Mouse (Mus musculus): Measurements from ENCODE around the gene Gcg.

Gcg gene

DNA sequence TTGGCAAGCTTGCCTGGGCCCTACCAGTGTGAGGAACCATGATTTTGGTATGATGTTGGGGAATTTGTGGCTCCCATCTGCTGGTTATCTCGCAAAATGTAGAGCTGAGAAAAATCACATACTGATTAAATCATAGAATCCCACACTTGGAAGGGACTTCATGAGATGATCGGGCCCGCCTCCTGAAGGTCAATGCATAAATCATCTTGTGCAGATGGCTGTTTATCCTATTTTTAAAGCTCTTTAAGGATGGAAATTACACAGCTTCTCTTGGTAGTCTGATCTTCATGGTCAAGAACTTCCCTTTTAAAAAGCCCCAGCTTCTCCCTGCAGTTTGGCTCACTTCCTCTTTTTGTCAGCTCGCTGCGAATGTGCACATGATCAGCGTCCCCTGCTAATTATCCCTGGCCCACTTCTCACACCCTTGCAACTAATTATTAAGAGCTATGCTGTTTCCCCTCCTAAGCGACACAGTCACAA lies 23.2 kb downstream of the Gcg start:
- no peak for DNase-seq (ENCODE audit: extremely low read depth, low read depth, low spot score)

DNA sequence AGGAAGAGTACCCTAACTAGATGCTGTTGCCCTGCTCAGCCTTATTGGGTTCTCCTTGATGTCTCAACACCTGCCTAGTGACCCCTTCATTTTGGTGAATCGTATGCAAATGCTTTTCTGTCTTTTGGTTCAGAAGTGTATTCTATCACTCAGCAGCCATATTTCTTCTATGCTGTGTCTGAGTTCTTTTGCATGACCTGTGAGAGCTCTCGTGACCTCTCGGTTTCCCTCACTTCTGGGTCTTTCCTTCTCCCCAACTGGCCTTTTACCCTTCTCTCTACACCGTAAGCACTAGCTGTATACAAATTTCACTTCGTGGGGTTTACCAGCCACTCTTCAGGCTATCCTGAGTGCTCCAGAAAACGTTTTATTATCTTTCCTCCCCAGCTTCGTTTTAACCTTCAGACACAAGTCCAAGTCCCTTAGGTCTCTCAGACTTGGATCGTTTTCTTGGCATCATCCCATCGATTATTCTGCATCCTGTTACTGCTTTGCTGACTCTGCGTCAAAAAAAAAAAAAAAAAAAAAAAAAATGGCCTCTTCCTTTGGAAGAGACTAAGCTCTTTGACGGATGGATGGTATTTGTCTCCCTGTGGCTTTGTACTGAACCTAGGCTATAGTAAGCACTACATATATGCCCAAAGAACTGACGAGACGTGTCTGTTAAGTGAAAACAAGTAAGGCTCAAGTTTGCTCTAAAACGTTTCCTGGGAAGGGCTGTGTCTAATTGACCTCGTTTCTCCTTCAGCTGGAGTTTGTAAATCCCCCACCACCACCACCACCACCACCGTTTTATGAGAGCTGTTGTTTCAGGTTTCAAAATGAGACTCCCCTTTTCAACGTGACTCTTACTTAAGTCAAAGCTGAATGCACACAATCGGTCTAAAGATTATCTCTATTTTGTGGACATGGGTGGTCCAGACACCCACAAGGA lies 23.9 kb downstream of the Gcg start:
- DNase-seq (ENCODE audit: extremely low read depth, low read depth, low spot score), result no peak

GRCm38 (mm10) chr2:62458070-62458469 lies 25.4 kb downstream of the Gcg start:
- DNase-seq (ENCODE audit: extremely low read depth, low read depth, low spot score), result no peak

DNA sequence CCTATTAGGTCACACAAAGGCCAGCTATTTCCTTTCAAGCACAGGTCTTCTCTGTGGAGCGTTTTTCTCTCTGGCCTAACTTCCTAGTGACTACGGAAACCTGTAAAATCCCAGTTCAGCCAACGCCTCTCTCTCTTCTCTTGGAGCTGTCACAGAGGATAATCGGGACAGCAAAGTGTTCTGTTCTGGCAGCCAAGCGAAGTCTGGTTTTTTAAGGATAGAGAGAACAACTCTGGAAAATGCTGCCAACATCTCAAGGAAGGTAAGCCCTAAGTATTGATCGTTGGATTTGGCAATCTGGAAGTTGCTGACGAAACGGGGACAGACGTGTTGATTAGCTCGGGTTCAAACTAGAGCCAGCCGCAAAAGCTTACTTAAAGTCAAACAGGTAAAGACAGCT lies 28.5 kb downstream of the Gcg start:
- DNase-seq (ENCODE audit: extremely low read depth, low read depth, low spot score), result peak; percentile 25

DNA sequence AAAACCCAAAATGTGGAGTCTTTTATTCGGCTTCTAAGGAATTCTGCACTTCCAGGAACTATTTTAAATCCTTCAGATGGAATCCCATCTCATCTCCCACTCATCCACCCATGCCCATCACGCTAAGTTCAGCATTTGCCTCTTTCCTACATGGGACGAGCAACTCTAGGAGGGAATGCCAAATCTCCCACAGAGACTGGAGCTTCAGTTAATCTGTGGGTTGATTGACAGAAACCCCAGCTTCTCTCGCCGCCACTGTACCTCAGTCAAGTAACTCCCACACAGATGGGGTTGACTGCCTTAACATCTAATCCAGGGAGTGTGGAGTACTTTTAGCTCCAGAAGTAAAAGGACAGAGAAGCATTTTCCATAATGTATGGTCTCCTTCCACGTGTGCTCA lies 29.4 kb downstream of the Gcg start:
- DNase-seq (ENCODE audit: extremely low read depth, low read depth, low spot score), result no peak

DNA sequence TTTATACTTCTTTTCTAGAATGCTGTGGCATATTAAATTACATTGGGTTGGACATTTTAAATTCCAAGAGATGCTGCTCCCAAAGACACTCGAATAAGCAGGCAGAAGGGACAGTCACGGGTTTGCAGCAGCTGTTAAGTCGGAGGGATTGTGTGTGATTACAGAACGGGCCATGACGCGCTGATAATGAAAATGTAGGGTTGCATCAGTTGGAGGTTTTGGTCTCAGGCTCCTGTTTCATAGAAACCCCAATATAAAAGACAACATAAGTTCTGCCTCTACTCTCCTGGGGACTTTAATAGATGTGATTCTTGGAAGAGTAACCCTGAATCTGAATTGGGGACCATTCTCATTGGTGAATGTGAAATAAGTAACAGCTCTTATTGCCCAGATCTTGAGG lies 33.1 kb downstream of the Gcg start:
- no peak for DNase-seq (ENCODE audit: extremely low read depth, low read depth, low spot score)

DNA sequence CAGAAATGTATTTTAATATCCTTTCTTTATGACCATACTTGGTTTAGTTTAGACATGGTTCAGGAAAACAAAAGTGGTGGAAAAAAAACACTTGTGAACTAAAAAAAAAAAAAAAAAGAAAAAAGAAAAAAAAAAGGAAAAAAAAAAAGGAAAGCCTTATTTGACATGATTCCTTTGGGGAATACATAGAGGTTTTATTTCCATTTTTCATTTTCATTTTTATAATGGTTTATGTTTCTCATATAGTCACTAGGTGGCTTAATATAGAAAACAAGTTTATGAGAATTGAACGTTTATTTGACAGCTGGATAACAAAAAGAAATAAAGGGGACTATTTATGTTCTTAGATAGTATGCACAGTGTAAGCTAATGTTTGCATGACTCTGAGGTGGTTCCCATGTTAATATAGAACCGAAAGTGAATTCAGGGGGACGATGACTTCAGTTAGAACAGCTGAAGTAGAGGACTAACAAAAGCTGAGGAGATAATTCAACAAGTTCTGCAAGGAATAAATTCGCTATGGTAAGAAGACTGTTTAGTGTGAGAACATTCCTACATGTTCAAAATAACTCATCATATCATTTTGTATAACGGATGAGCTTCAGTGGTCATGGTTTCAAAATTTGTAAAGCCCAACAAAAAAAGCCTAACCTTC lies 33.6 kb downstream of the Gcg start:
- DNase-seq (ENCODE audit: extremely low read depth, low read depth, low spot score), result no peak

GRCm38 (mm10) chr2:62440802-62441544 lies 42.5 kb downstream of the Gcg start:
- DNase-seq (ENCODE audit: extremely low read depth, low read depth, low spot score), result no peak

- DNase-seq (ENCODE audit: extremely low read depth, low read depth, low spot score), result no peak
Observed at GRCm38 (mm10) chr2:62440083-62440482, 43.4 kb downstream of the Gcg start.

GRCm38 (mm10) chr2:62431245-62431795 lies 52.1 kb downstream of the Gcg start:
- no peak for DNase-seq (ENCODE audit: extremely low read depth, low read depth, low spot score)

DNA sequence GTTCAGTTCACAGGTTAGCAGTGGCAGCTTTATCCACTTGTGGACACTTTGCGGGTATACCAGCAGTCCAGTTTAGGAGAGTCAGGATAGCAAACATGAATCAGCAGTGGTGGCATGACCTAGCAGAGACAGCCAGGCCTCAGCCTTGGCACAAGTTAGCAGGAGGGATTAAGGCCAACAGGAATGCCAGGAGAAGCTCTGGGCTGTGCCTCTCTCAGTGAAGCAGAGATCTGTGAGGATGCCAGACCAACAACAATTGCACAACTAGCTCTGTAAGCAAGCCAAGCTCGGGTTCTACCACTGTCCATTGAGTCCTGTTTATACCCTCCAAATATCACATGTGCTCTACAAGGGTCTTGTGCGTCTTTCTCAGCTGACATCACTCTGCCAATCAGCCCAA lies 57.5 kb downstream of the Gcg start:
- DNase-seq (ENCODE audit: extremely low read depth, low read depth, low spot score), result peak; percentile 54

Measured in fat pad, adult 2 months (tissue).